Mouse (Mus musculus) gastrocnemius, adult 18-20 months (tissue): ENCODE measurements around the gene Tgoln1. TPM values are rescaled to one million over a fixed set of nuclear protein-coding genes. Genes with fewer than 3 reads are reported as not detected.

Experiments
- total RNA-seq, 2 experiments: library from RNA; stranded (reverse); gene quantifications; 2 replicates each; pipeline ENCODE4 v1.2.3; 2021

Gene Tgoln1
- total RNA-seq, 2 experiments from 2014 or later = 24.0 to 27.9 TPM

Other genes with a start within 250 kb of the Tgoln1 start
- 100 to 1,000 TPM; 107 to 121 TPM for gene Vamp5, start 236.5 kb downstream of the Tgoln1 start, total RNA-seq
- gene Vamp8, start 226.3 kb downstream of the Tgoln1 start, total RNA-seq = 10 to 100 TPM; 44.3 to 55.4 TPM
- gene Ggcx, start 202.7 kb downstream of the Tgoln1 start, total RNA-seq = 10 to 100 TPM; 12.2 to 12.7 TPM
- 10 to 100 TPM; 97.2 to 98.0 TPM for gene Mat2a, start 177.4 kb downstream of the Tgoln1 start, total RNA-seq
- 1 to 10 TPM in 1 of 2 experiments, under 1 TPM in 1; 0.93 to 1.3 TPM for gene Sh2d6, start 95.3 kb downstream of the Tgoln1 start, total RNA-seq
- 10 to 100 TPM in 1 of 2 experiments, 1 to 10 TPM in 1; 9.2 to 14.3 TPM for gene Capg, start 72.6 kb downstream of the Tgoln1 start, total RNA-seq
- 1 to 10 TPM; 7.3 to 8.7 TPM for gene Elmod3, start 18.6 kb downstream of the Tgoln1 start, total RNA-seq
- 10 to 100 TPM; 62.7 to 71.1 TPM for gene Retsat, start 18.5 kb downstream of the Tgoln1 start, total RNA-seq
- gene Tcf7l1, start 172.3 kb upstream of the Tgoln1 start, total RNA-seq = 1 to 10 TPM; 4.3 to 5.3 TPM